Mouse (Mus musculus) midbrain, postnatal 0 days (tissue): ENCODE data around the gene Mettl24. TPM values are rescaled to one million over a fixed set of nuclear protein-coding genes. Genes with fewer than 3 reads are reported as not detected.
A peak's percentile ranks its signal among the peaks of the same experiment; 100 is the strongest.

Experiments
- ATAC-seq: fragments of 200-750 bp; cut with Nextera tagmentation; 2 replicates; pipeline ENCODE4 v1.8.0; 2017; ENCODE audit warnings: moderate number of reproducible peaks, mild to moderate bottlenecking, moderate TSS enrichment, moderate library complexity; ENCODE audit not compliant: low FRiP score
- DNase-seq: peaks from one replicate; pipeline ENCODE4 v3.0.0-alpha.2; 2015; ENCODE audit warnings: low spot score
- H3K27ac ChIP-seq: fragments of 300-500 bp; sonication (generic); 2 replicates; pipeline ENCODE4 v1.5.1; 2014; ENCODE audit warnings: low read depth, mild to moderate bottlenecking, low read length, mixed read lengths
- H3K27me3 ChIP-seq: fragments of 300-500 bp; sonication (generic); 2 replicates; pipeline ENCODE4 v1.6.1; 2014; ENCODE audit warnings: low read length, control low read depth, mixed read lengths; ENCODE audit not compliant: insufficient read depth
- H3K36me3 ChIP-seq: fragments of 300-500 bp; sonication (generic); 2 replicates; pipeline ENCODE4 v1.6.1; 2014; ENCODE audit warnings: low read length, control low read depth, mixed read lengths; ENCODE audit not compliant: insufficient read depth
- H3K4me1 ChIP-seq: fragments of 300-500 bp; sonication (generic); 2 replicates; pipeline ENCODE4 v1.6.1; 2014; ENCODE audit warnings: mild to moderate bottlenecking, control low read depth, antibody characterized with exemption, low read length, mixed read lengths; ENCODE audit not compliant: insufficient read depth
- H3K4me2 ChIP-seq: fragments of 300-500 bp; sonication (generic); 2 replicates; pipeline ENCODE4 v1.6.1; 2014; ENCODE audit warnings: low read depth, mild to moderate bottlenecking, low read length, mixed read lengths; ENCODE audit not compliant: poor library complexity, severe bottlenecking
- H3K4me3 ChIP-seq: fragments of 300-500 bp; sonication (generic); 2 replicates; pipeline ENCODE4 v1.5.1; 2014; ENCODE audit warnings: low read depth, mild to moderate bottlenecking, low read length, moderate library complexity
- H3K9ac ChIP-seq: fragments of 300-500 bp; sonication (generic); replicated peaks from 2 replicates; pipeline ENCODE4 v1.6.1; 2014; ENCODE audit warnings: mild to moderate bottlenecking, low read length, moderate library complexity, mixed read lengths; ENCODE audit not compliant: poor library complexity, severe bottlenecking
- H3K9me3 ChIP-seq: fragments of 300-500 bp; sonication (generic); 2 replicates; pipeline ENCODE4 v1.6.1; 2016; ENCODE audit warnings: low read length, control low read depth
- CTCF ChIP-seq: IDR thresholded peaks from 2 replicates; pipeline ENCODE4 v1.5.1; 2016; ENCODE audit warnings: antibody characterized with exemption, mild to moderate bottlenecking
- WGBS: fragments of 180-500 bp; shearing (Covaris S2); extraction: QIAGEN DNeasy Blood & Tissue Kit; methylation state at CpG from one replicate; pipeline ENCODE4 v1.1.7; 2014; 5-methylcytosine and 5-hydroxymethylcytosine counted together
- polyA plus RNA-seq: library from polyadenylated mRNA; unstranded; fragments of >200 nt; fragmentation: Nextera tagmentation; extraction: Ambion mirVana; gene quantifications from 2 replicates; pipeline ENCODE4 v1.2.1, GENCODE M21; 2015
- total RNA-seq: library from RNA; depleted of rRNA; stranded (reverse); fragments of >200 nt; gene quantifications from 2 replicates; pipeline ENCODE4 v1.2.3, GENCODE M21; 2014; rRNA removed

Mettl24 gene
- total RNA-seq: not detected in 2 replicates
- polyA plus RNA-seq: 0.98 and 1.1 TPM in 2 replicates

GRCm38 (mm10) chr10:40683092-40683867 lies at the start of gene Mettl24:
TSS of gene Mettl24 (plus strand) at chr10:40683282.
- no peaks in the 10 kb centered on the region for H3K9me3 ChIP-seq
- 2% methylated on average over 47 of the region's 50 CpGs for WGBS
- H3K9ac ChIP-seq: peak within 1 kb of the TSS; percentile 62
- H3K36me3 ChIP-seq: no peaks in the 10 kb centered on the region
- H3K27me3 ChIP-seq: no peaks in the 10 kb centered on the region
- H3K4me3 ChIP-seq: peak within 1 kb of the TSS; percentile 47
- H3K4me1 ChIP-seq: peaks cover 10% of the 10 kb centered on the region
- TF ChIP-seq CTCF: peak; percentile 71
- peak; percentile 73 for DNase-seq
- H3K4me2 ChIP-seq: peak within 1 kb of the TSS; percentile 86
- H3K27ac ChIP-seq: no peak within 1 kb of the TSS
- peak; percentile 65 for ATAC-seq

GRCm38 (mm10) chr10:40637331-40637730 lies 45.8 kb upstream of the Mettl24 start:
- Histone ChIP-seq H3K4me2 (no peak overlapping the region), H3K27ac (no peak overlapping the region), H3K9me3 (no peaks in the 10 kb centered on the region), H3K4me3 (no peak overlapping the region), H3K36me3 (no peaks in the 10 kb centered on the region), H3K4me1 (no peaks in the 10 kb centered on the region), H3K9ac (no peak overlapping the region), H3K27me3 (no peaks in the 10 kb centered on the region)
- 74% methylated on average over 10 of the region's 10 CpGs for WGBS
- DNase-seq: no peak
- no peak for ATAC-seq
- no peak for TF ChIP-seq CTCF

GRCm38 (mm10) chr10:40638276-40638675 lies 44.8 kb upstream of the Mettl24 start:
- WGBS: 53% methylated on average over 7 of the region's 7 CpGs
- TF ChIP-seq CTCF: no peak
- Histone ChIP-seq H3K4me1 (no peaks in the 10 kb centered on the region), H3K36me3 (no peaks in the 10 kb centered on the region), H3K4me2 (no peak overlapping the region), H3K27ac (no peak overlapping the region), H3K9me3 (no peaks in the 10 kb centered on the region), H3K9ac (no peak overlapping the region), H3K4me3 (no peak overlapping the region), H3K27me3 (no peaks in the 10 kb centered on the region)
- ATAC-seq (no peak), DNase-seq (no peak)

- Histone ChIP-seq H3K4me1 (no peaks in the 10 kb centered on the region), H3K4me2 (no peak overlapping the region), H3K36me3 (no peaks in the 10 kb centered on the region), H3K27ac (no peak overlapping the region), H3K4me3 (no peak overlapping the region), H3K9ac (no peak overlapping the region), H3K27me3 (no peaks in the 10 kb centered on the region), H3K9me3 (no peaks in the 10 kb centered on the region)
- 48% methylated on average over 26 of the region's 26 CpGs for WGBS
- TF ChIP-seq CTCF: peak; percentile 47
- ATAC-seq (peak; percentile 44; the same call in 1 of the 2 replicates), DNase-seq (peak; percentile 47)
These were observed 44.0 kb upstream of the Mettl24 start for GRCm38 (mm10) chr10:40638823-40639819.

- H3K9ac ChIP-seq: no peak overlapping the region
- H3K27me3 ChIP-seq: no peaks in the 10 kb centered on the region
- no peak for DNase-seq
- H3K4me2 ChIP-seq: no peak overlapping the region
- no peak for ATAC-seq
- 92% methylated on average over 4 of the region's 4 CpGs for WGBS
- TF ChIP-seq CTCF: no peak
- no peak overlapping the region for H3K4me3 ChIP-seq
- no peaks in the 10 kb centered on the region for H3K9me3 ChIP-seq
- H3K27ac ChIP-seq: no peak overlapping the region
- H3K4me1 ChIP-seq: no peaks in the 10 kb centered on the region
- no peaks in the 10 kb centered on the region for H3K36me3 ChIP-seq
These were observed 42.7 kb upstream of the Mettl24 start for GRCm38 (mm10) chr10:40640406-40640805.
